Mouse (Mus musculus) liver, embryonic 14.5 days (tissue): Measurements from ENCODE around the gene Arhgap36. TPM values are rescaled to one million over a fixed set of nuclear protein-coding genes. Genes with fewer than 3 reads are reported as not detected.

ENCODE experiments used
- ATAC-seq: fragments of 200-750 bp; cut with Nextera tagmentation; 2 replicates; pipeline ENCODE4 v1.8.0; 2017; ENCODE audit warnings: moderate number of reproducible peaks, mild to moderate bottlenecking, moderate library complexity; ENCODE audit not compliant: insufficient read depth
- DNase-seq, 3 experiments: peaks; one replicate each; pipeline ENCODE4 v3.0.0-alpha.2; 2012 to 2013; ENCODE audit warnings: low read depth in 3 of 3, low spot score in 3 of 3
- H3K27ac ChIP-seq: fragments of 300-500 bp; sonication (generic); 2 replicates; pipeline ENCODE4 v1.5.1; 2014; ENCODE audit warnings: moderate library complexity, mild to moderate bottlenecking, control low read depth, inconsistent platforms
- H3K27me3 ChIP-seq: fragments of 300-500 bp; sonication (generic); 2 replicates; pipeline ENCODE4 v1.6.1; 2014; ENCODE audit warnings: mild to moderate bottlenecking, low read length, moderate library complexity; ENCODE audit not compliant: control insufficient read depth, insufficient read depth
- H3K36me3 ChIP-seq: fragments of 300-500 bp; sonication (generic); replicated peaks from 2 replicates; pipeline ENCODE4 v1.6.1; 2014; ENCODE audit warnings: low read depth; ENCODE audit not compliant: control insufficient read depth, insufficient read depth
- H3K4me1 ChIP-seq, 2 experiments: fragments of 200-500 bp in 1 of 2; fragments of 300-500 bp in 1 of 2; sonication (generic) in 1 of 2; replicated peaks; 2 replicates each; pipeline ENCODE4 v1.6.1; 2012 to 2014; ENCODE audit warnings: antibody characterized with exemption in 1 of 2, inconsistent platforms in 1 of 2, low read length in 1 of 2; ENCODE audit not compliant: control insufficient read depth in 2 of 2, insufficient read depth in 2 of 2
- H3K4me2 ChIP-seq: fragments of 300-500 bp; sonication (generic); 2 replicates; pipeline ENCODE4 v1.6.1; 2014; ENCODE audit warnings: low read depth, mild to moderate bottlenecking, control low read depth, moderate library complexity
- H3K4me3 ChIP-seq, 2 experiments: fragments of 200-500 bp in 1 of 2; fragments of 300-500 bp in 1 of 2; sonication (generic) in 1 of 2; 2 replicates each; pipeline ENCODE4 v1.5.1; 2012 to 2014; ENCODE audit warnings: low read depth in 2 of 2, low read length in 2 of 2, mild to moderate bottlenecking in 2 of 2, control low read depth in 1 of 2, inconsistent platforms in 1 of 2, moderate library complexity in 1 of 2; ENCODE audit not compliant: insufficient read depth in 1 of 2
- H3K9ac ChIP-seq: fragments of 300-500 bp; sonication (generic); replicated peaks from 2 replicates; pipeline ENCODE4 v1.6.1; 2014; ENCODE audit warnings: mild to moderate bottlenecking, control low read depth, moderate library complexity
- H3K9me3 ChIP-seq: fragments of 300-500 bp; sonication (generic); 2 replicates; pipeline ENCODE4 v1.6.1; 2016; ENCODE audit warnings: low read length, mixed read lengths; ENCODE audit not compliant: control insufficient read depth
- CTCF ChIP-seq: IDR thresholded peaks from 2 replicates; pipeline ENCODE4 v1.5.1; 2016; ENCODE audit warnings: antibody characterized with exemption, low read depth, control low read depth
- EP300 ChIP-seq: IDR thresholded peaks from 2 replicates; pipeline ENCODE4 v1.6.1; 2016; ENCODE audit warnings: antibody characterized with exemption, low read depth
- WGBS: fragments of 180-500 bp; shearing (Covaris S2); extraction: QIAGEN DNeasy Blood & Tissue Kit; methylation state at CpG from one replicate; pipeline ENCODE4 v1.1.7; 2014; ENCODE audit not compliant: insufficient replicate concordance; 5-methylcytosine and 5-hydroxymethylcytosine counted together
- polyA plus RNA-seq, 2 experiments: library from polyadenylated mRNA; depleted of rRNA in 1 of 2; stranded (reverse) in 1 of 2; unstranded in 1 of 2; fragments of >200 nt; fragmentation: Nextera tagmentation in 1 of 2; extraction: Ambion mirVana in 1 of 2; gene quantifications; 2 replicates each; pipeline versions ENCODE4 v1.2.1 to v1.2.3; 2012 to 2014

The Arhgap36 gene
- polyA plus RNA-seq, 2 experiments: 1.7 to 2.4 TPM

DNA sequence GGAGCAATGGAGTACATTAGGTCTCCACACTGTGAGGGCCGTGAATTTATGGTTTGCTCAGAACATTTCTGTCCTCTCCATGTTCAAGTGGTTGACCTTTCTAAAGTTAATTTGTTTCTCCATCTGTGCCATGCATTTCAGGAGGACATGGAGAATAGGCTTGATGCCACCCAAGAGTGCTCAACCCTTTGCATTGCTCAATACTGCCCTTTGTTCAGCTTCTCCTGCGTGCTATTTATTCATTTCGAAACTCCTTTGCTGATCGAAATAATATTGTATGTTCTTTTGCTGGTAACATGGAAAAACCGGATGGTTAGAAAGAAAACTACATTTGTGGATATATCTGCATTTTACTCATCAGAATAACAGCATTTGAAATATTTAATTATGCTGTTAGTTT lies 25.4 kb downstream of the Arhgap36 start:
- Histone ChIP-seq H3K4me1 (no peaks in the 10 kb centered on the region), H3K9me3 (no peaks in the 10 kb centered on the region), H3K4me3 (no peak overlapping the region), H3K27me3 (no peaks in the 10 kb centered on the region; the same call in 1 of the 2 replicates), H3K4me2 (no peak overlapping the region), H3K27ac (no peak overlapping the region), H3K9ac (no peak overlapping the region), H3K36me3 (no peaks in the 10 kb centered on the region)
- no peak for TF ChIP-seq EP300
- no peak for TF ChIP-seq CTCF
- ATAC-seq (no peak), DNase-seq (no peak)
- 51% methylated on average over 5 of the region's 5 CpGs for WGBS

DNA sequence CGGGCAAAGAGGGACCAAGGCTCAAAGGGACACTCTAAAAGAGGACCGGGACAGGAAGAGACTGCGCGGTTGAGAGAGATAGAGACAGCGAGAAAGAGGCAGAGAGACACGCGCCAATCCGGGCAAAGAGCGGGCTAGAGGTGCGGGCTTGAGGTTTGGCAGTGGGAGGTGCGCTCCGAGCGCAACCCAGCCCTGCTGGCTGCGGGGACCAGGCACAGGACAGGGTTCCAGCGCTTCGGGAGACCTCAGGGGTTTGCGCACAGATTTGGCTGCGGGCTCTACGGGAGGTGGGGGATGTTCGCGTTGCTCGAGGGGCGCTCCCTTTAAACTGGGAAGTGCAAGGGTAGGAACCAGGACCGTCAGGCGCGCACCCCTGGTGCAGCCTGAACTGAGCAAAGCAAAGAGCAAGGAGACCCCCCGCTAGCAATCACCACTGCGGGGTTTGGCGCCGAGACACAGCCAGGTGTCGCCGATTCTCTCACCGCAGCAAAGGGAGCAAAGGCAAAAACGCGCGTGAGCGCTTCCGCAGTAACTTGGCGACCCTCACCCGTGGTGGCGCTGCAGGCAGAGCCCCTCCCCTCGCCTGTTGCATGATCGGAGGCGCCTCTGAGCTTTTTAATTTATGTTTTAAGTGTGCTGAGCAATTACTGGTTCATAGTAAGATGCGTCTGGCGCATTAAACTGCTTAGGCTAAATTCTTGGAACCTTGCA lies 30.1 kb downstream of the Arhgap36 start:
- TF ChIP-seq EP300: no peak
- Histone ChIP-seq H3K9me3 (no peaks in the 10 kb centered on the region), H3K36me3 (no peaks in the 10 kb centered on the region), H3K9ac (no peak overlapping the region), H3K4me1 (no peaks in the 10 kb centered on the region), H3K27me3 (no peaks in the 10 kb centered on the region; the same call in 1 of the 2 replicates), H3K27ac (no peak overlapping the region), H3K4me2 (peak overlapping the region; percentile 4; the same call in 1 of the 2 replicates), H3K4me3 (peak overlapping the region; percentile 3 to 14; a peak in 1 of 4 replicates)
- 9% methylated on average over 41 of the region's 46 CpGs for WGBS
- DNase-seq (no peak), ATAC-seq (no peak)

Other genes with a start within 250 kb of the Arhgap36 start
- gene Enox2, start 175.7 kb upstream of the Arhgap36 start, polyA plus RNA-seq (2012; rRNA removed): 2.0 and 2.2 TPM in 2 replicates
- 3.1 and 5.3 TPM in 2 replicates for gene Enox2, start 175.7 kb upstream of the Arhgap36 start, polyA plus RNA-seq (2014; fragmentation: Nextera tagmentation; extraction: Ambion mirVana)
- gene Olfr1320, start 208.4 kb downstream of the Arhgap36 start, polyA plus RNA-seq (2012; rRNA removed): not detected in 2 replicates
- gene Olfr1320, start 208.4 kb downstream of the Arhgap36 start, polyA plus RNA-seq (2014; fragmentation: Nextera tagmentation; extraction: Ambion mirVana): not detected in 2 replicates